In the genomic region with DNA sequence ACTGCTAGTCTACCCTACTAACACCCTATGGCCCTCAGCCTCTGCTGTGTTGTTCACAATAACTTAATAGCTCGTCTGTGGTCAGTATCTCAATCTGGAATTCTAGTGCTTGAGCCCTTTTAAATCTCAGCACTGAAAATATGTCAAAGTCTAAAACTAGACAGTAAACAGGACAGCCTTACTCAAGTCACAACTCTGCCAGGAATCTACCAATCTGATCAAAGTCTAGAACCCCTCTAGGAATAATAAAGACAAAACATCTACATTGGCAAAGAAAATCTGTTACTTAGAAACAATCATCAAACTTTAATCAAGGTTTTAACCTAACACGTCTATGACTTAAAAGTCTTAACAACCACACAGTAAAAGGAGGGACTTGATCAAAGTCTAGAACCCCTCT, we compare ENCODE assay signal across 23 mouse cellular contexts.
"Had no signal": no experiment of that assay in that cellular context is flagged by ENCODE, and none has a peak within 500 bp of the region (broad histone marks: within the 10 kb centered on the region; RNA-seq: fewer than 3 reads in every experiment).

No protein-coding gene starts in this region.

- DNase-seq: forebrain, postnatal 0 days; gastrocnemius, postnatal 10 days; gastrocnemius, postnatal 36 days; heart, adult 18-20 months; heart, postnatal 14 days; heart, postnatal 36 days; kidney, adult 11 months; kidney, postnatal 25 days; layer of hippocampus, adult 9-11 months; layer of hippocampus, postnatal 36 days; left cerebral cortex, postnatal 4 days; liver, embryonic 13.5 days had no signal

- H3K27me3 ChIP-seq: forebrain, embryonic 15.5 days; heart, embryonic 12.5 days; hindbrain, embryonic 13.5 days; hindbrain, embryonic 15.5 days; limb, embryonic 12.5 days; liver, embryonic 13.5 days; liver, embryonic 15.5 days had no signal

- ATAC-seq: forebrain, embryonic 15.5 days; forebrain, postnatal 0 days; hindbrain, postnatal 0 days; intestine, embryonic 16.5 days had no signal

- H3K4me3 ChIP-seq: forebrain, embryonic 15.5 days; heart, embryonic 10.5 days; heart, embryonic 12.5 days; hindbrain, embryonic 13.5 days; hindbrain, embryonic 15.5 days; limb, embryonic 12.5 days; liver, embryonic 13.5 days; liver, embryonic 15.5 days had no signal

- H3K4me1 ChIP-seq: forebrain, embryonic 15.5 days; heart, embryonic 10.5 days; heart, embryonic 12.5 days; hindbrain, embryonic 13.5 days; hindbrain, embryonic 15.5 days; limb, embryonic 12.5 days; liver, embryonic 13.5 days; liver, embryonic 15.5 days had no signal

- H3K27ac ChIP-seq: forebrain, embryonic 15.5 days; heart, embryonic 10.5 days; hindbrain, embryonic 13.5 days; hindbrain, embryonic 15.5 days; hindbrain, postnatal 0 days; kidney, postnatal 0 days; limb, embryonic 12.5 days; liver, embryonic 13.5 days; liver, embryonic 15.5 days had no signal

- H3K4me2 ChIP-seq: forebrain, embryonic 15.5 days; heart, embryonic 12.5 days; hindbrain, embryonic 13.5 days; hindbrain, embryonic 15.5 days; limb, embryonic 12.5 days; liver, embryonic 11.5 days; liver, embryonic 13.5 days; liver, embryonic 15.5 days had no signal

- H3K9me3 ChIP-seq: forebrain, embryonic 15.5 days; heart, embryonic 10.5 days; heart, embryonic 12.5 days; hindbrain, embryonic 13.5 days; hindbrain, embryonic 15.5 days; limb, embryonic 12.5 days; liver, embryonic 13.5 days; liver, embryonic 15.5 days had no signal

- H3K9ac ChIP-seq: forebrain, embryonic 15.5 days; forebrain, postnatal 0 days; heart, embryonic 12.5 days; hindbrain, embryonic 13.5 days; hindbrain, embryonic 15.5 days; limb, embryonic 12.5 days; liver, embryonic 13.5 days; liver, embryonic 15.5 days had no signal
